Mouse (Mus musculus) common myeloid progenitor, adult 5-6 weeks (primary cell): Measurements from ENCODE around the gene Ptpn13. TPM values are rescaled to one million over a fixed set of nuclear protein-coding genes. Genes with fewer than 3 reads are reported as not detected.

Experiments
- ATAC-seq: replicated peaks from 2 replicates; pipeline ENCODE4 v1.8.0; 2016; ENCODE audit warnings: low read depth, mild to moderate bottlenecking, moderate TSS enrichment, inconsistent platforms; ENCODE audit not compliant: poor library complexity, severe bottlenecking
- total RNA-seq: library from RNA; stranded (forward); fragments of 200-1000, 187-1606 nt; gene quantifications from 2 replicates; pipeline ENCODE4 v1.2.3, GENCODE M21; 2017

The Ptpn13 gene
- total RNA-seq, 1 experiment from 2014 or later = 2.4 TPM

DNA sequence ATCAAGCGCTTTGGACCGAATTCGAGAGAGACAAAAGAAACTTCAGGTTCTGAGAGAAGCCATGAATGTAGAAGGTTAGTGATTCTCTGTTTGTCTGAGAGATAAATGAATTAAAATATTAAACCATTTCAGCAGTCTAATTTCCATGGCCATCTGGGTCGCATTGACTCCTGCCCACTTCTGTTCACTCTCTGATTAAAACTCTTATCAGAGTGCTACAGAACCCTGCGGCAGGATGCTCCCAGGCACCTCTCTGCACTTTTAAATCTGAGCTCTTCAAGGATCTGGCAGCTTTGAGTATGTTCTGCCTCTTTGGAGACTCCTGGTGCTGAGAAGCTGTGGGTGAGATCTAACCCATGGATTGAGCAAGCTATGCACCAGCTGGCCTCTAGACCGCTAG is 76.8 kb downstream of the Ptpn13 start:
- peak; percentile 72 for ATAC-seq

- ATAC-seq = peak; percentile 72
Measured at GRCm38 (mm10) chr5:103513162-103513561, 88.2 kb downstream of the Ptpn13 start.

- ATAC-seq = no peak
Measured at GRCm38 (mm10) chr5:103514441-103514840, 89.4 kb downstream of the Ptpn13 start.

- no peak for ATAC-seq
Measured at GRCm38 (mm10) chr5:103515876-103516275, 90.9 kb downstream of the Ptpn13 start.

DNA sequence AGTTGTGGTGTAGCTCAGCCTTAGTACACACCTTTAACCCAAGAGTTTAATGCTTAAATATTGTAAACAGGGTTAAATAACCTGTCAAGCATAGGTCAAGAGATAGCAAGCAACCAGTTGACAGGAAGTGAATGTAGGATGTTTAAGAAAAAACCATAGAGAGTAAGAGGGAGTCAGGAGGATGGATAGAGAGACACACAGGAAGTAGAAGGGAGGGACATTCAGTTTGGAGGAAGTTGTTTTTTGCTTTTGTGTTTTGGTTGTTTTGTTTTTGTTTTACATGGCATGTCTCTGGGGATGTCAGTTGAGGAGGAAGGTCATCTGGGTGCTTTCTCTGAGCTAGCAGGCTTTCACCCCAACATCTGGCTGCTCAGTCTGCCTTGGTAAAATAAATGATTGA is 91.6 kb downstream of the Ptpn13 start:
- no peak for ATAC-seq

DNA sequence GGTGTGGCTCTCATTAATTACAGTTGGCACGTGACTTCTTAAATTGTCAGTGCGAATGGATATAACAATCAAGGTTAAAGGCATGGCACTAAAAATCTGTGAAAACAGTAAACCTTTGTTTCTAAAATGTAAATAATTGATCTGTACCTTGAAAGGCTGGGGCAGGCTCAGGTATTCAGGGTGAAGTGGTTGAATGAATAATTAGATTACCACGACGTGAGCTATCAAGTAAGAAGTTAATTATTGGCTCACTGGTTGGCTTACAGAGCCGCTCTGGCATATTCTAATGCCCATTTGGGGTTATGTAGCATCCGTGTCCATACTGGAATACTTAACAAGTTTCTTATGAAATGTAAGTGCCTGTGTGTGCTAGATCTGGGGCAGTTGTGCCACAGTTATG is 92.6 kb downstream of the Ptpn13 start:
- no peak for ATAC-seq

DNA sequence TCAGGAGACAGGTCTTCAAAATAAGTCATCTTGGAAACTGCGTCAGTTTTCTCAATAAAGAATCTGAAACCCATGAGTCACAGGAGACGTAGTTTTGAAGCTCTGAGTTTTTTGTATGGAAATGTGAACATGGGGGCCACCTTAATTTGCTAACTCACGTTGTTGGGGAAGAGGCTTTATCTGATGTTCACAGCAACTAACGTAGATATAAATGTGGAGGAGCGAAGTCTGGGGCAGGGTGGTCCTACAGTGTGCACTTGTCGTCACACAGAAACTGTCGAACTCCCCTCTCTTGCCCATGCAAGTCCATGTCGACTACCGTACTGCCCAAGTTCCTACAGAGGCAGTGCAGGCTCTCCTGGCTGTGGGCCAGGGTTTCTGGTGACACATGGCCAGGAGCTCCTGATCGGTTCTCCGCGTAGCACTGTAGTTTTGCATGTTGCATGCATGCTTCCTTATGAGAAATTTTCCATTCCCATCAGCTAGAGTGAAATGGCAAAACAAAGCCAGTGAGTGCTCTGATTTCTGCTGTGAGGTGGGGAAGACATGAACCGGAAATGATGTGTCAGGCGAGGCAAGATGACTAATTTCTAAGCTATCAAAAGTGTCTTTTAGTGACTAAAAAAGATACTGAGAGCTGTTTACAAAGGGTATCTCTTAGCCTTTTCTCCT is 93.9 kb downstream of the Ptpn13 start:
- peak; percentile 70 for ATAC-seq

DNA sequence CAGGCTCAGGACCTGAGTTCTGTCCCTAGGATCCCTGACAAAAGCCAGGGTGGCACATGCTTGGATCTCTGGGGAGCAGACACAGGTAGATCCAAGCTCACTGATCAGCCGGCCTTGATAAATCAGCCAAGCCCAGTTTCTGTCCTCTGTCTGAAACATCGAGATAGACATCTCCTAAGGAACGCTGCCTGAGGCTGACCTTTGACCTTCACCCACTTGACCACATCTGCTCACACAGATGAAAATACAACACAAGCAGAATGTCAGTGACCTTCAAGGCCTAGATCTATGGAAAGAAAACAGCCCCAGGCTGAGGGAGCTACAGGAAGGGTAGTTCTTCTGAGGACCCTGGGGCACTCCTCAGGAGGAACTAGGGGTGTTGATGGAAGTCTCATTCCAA is 97.4 kb downstream of the Ptpn13 start:
- no peak for ATAC-seq

- ATAC-seq = no peak
Measured at GRCm38 (mm10) chr5:103526668-103527436, 101.9 kb downstream of the Ptpn13 start.

DNA sequence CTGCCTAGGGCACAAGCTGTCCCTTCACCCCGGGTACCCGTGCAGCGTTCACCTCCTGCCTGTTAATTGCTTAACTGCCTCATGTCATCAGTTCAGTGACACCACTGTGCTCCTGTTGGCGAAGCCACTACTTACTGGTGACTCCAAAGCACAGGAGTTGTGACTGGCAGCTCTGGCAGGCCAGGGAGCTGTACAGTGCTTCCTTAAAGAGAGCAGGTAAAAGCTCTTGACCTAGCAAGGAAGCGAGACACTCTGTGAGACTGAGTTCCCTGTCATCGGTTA is 102.4 kb downstream of the Ptpn13 start:
- no peak for ATAC-seq

GRCm38 (mm10) chr5:103530214-103530613 is 105.2 kb downstream of the Ptpn13 start:
- no peak for ATAC-seq

GRCm38 (mm10) chr5:103532841-103533390 is 107.9 kb downstream of the Ptpn13 start:
- ATAC-seq = no peak

DNA sequence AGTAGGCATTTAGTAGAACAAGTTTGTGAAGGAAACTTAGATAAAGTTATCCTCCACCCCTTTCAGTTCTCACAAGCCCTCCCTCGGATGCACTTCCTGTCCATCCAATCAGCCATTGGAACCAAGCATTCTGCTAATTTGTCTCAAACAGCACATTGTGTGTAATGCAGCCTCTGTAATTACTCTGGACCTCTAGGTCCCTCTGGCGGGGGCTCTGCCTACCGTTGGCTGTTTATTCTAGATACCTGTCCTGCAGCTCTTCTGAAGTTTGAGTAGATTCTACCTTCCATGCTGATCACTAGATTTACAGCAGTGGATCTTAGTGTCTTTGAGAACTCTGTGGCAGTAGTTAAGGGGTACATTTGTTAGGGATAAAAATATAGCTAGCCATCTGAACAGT is 109.5 kb downstream of the Ptpn13 start:
- no peak for ATAC-seq

- no peak for ATAC-seq
Measured at GRCm38 (mm10) chr5:103537429-103537828, 112.4 kb downstream of the Ptpn13 start.

DNA sequence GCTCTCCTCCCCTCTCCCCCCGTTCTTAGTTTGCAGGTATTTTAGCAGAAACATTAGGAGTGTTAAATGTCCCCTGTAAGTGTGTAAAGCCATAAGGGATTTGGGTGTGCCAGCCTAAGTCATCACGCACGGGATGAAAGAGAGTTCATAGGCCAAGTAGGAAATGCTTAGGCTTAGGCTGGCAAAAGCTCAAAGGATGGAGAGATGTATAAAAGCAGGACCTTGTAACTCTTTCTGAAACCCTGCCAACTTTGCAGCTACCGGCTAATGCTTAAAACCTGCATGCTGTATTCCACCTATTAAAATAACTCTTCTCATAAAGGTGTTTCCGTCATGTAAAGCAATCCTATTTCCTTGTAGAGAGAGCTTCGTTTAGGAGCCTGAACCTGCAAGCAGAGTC is 115.6 kb downstream of the Ptpn13 start:
- ATAC-seq = no peak

DNA sequence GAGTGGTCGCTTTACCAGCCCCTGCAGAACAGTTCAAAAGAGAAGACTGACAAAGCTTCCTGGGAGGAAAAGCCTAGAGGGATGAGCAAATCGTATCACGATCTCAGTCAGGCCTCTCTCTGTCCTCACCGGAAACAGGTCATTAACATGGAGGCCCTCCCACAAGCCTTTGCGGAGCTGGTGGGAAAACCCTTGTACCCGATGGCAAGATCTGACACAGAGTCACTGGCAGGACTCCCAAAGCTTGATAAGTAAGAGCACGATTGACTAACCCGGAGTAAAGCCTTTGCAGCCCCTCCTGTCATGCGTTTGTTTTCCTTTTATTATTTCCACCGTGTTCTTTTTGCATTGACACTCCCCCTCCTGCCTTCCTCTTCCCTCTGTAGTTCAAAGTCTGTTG is 116.1 kb downstream of the Ptpn13 start:
- no peak for ATAC-seq

DNA sequence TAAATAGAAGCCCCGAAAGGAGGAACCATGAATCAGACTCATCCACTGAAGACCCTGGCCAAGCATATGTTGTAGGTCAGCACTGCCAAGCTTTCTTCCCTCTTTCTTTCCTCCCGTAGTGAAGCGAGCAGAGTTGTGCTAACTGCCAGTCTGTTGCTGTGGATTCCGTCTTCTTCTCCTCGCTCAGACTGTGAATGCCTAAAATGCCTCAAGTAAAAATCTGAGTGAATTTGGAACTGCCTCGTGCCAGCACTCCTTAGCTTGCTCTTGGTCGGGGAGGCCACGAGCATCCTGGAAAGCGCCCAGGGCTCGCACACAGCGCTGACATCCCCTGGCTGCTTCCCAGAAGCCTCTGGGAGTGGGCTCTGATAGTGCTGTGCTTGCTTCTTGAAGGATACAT is 116.5 kb downstream of the Ptpn13 start:
- no peak for ATAC-seq

DNA sequence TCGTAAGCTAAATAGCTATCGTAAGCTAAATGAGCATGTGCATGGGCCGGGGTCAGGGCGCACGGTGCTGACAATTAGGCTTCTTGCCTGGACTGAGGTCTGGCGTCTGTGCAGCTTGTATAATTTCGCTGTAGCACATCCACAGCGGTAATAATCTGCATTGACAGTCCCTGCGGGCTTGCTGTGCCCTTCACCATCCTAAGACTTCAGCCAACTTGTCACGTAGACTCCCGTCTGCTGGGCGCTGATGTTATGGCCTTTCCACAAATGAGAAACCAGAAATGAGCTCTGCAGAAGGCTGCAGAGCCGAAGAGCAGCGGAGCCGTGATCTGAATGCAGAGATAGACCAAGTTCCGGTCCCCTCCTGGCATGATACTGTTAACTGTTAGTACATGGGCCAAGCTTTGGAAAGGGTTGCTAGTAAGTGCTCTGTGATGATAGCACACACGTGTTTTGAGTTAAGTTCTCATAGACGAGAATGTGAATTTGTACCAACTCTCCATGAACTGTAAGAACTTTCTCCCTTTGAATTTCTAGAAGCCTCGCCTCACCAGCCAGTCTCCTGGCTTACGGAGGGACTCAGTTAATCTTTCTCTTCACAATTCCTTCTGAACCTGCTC is 120.5 kb downstream of the Ptpn13 start:
- no peak for ATAC-seq

DNA sequence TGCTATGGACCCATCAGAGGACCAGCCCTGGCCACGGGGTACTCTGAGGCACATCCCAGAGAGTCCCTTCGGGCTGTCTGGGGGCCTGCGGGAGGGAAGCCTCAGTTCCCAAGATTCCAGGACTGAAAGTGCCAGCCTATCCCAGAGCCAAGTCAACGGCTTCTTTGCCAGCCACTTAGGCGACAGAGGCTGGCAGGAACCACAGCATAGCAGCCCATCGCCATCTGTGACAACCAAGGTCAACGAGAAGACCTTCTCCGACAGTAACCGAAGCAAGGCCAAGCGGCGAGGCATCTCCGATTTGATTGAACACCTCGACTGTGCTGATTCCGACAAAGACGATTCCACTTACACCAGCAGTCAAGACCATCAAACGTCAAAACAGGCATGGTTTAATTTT is 129.8 kb downstream of the Ptpn13 start:
- no peak for ATAC-seq

DNA sequence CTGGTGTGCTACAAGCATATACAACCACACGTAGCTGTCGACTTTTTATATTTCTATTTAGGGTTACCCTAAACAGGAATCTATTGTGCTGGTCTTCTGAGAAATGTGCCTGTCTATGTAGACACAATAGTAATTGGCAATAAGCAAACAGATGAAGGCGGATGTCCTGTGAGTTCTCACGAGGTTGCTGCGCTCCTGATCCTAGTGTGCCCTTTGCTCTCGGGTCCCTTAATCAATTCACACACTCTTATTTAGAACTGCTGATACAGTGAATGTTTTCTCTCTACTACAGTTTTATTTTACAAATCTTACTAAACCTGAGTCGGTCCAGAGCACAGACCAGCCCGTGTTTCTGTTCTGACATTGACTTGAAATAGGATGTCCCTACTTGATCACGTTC is 135.6 kb downstream of the Ptpn13 start:
- no peak for ATAC-seq

DNA sequence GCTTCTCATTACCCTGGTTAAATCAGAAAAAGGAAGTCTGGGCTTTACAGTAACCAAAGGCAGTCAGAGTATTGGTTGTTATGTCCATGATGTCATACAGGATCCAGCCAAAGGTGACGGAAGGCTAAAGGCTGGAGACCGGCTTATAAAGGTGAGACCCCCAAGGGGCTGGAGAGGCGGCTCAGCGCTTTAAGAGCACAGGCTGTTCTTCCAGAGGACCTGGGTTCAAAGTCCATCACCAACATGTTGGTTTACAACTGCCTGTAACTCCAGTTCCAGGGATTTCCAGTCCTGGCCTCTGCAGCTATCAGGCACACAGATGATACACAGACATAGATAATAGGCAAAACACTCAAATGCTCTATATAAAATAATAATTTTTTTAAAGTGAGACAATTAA is 143.0 kb downstream of the Ptpn13 start:
- ATAC-seq = no peak
